Mouse (Mus musculus) intestine, embryonic 15.5 days (tissue): ENCODE measurements around the gene Fus. TPM values are rescaled to one million over a fixed set of nuclear protein-coding genes. Genes with fewer than 3 reads are reported as not detected.

Experiments
- ATAC-seq: fragments of 200-750 bp; cut with Nextera tagmentation; 2 replicates; pipeline ENCODE4 v1.8.0; 2017; ENCODE audit warnings: moderate TSS enrichment, moderate library complexity
- H3K27ac ChIP-seq: fragments of 300-500 bp; sonication (generic); 2 replicates; pipeline ENCODE4 v1.5.1; 2015; ENCODE audit warnings: mild to moderate bottlenecking, inconsistent platforms
- H3K27me3 ChIP-seq: fragments of 300-500 bp; sonication (generic); replicated peaks from 2 replicates; pipeline ENCODE4 v1.6.1; 2015; ENCODE audit warnings: inconsistent platforms
- H3K36me3 ChIP-seq: fragments of 300-500 bp; sonication (generic); 2 replicates; pipeline ENCODE4 v1.6.1; 2015; ENCODE audit warnings: inconsistent platforms
- H3K4me1 ChIP-seq: fragments of 300-500 bp; sonication (generic); replicated peaks from 2 replicates; pipeline ENCODE4 v1.6.1; 2015; ENCODE audit warnings: inconsistent platforms
- H3K4me2 ChIP-seq: fragments of 300-500 bp; sonication (generic); replicated peaks from 2 replicates; pipeline ENCODE4 v1.6.1; 2015; ENCODE audit warnings: mild to moderate bottlenecking, inconsistent platforms
- H3K4me3 ChIP-seq: fragments of 300-500 bp; sonication (generic); replicated peaks from 2 replicates; pipeline ENCODE4 v1.5.1; 2015; ENCODE audit warnings: inconsistent platforms
- H3K9ac ChIP-seq: fragments of 300-500 bp; sonication (generic); 2 replicates; pipeline ENCODE4 v1.6.1; 2015; ENCODE audit warnings: inconsistent platforms
- H3K9me3 ChIP-seq: fragments of 300-500 bp; sonication (generic); 2 replicates; pipeline ENCODE4 v1.6.1; 2016; ENCODE audit warnings: inconsistent platforms
- WGBS: fragments of 180-500 bp; shearing (Covaris S2); methylation state at CpG from one replicate; pipeline ENCODE4 v1.1.7; 2015; 5-methylcytosine and 5-hydroxymethylcytosine counted together
- polyA plus RNA-seq: library from polyadenylated mRNA; unstranded; fragments of >200 nt; fragmentation: Nextera tagmentation; extraction: Ambion mirVana; gene quantifications from 2 replicates; pipeline ENCODE4 v1.2.1, GENCODE M21; 2015

Gene Fus
- polyA plus RNA-seq, 1 experiment from 2014 or later: 315 TPM

DNA sequence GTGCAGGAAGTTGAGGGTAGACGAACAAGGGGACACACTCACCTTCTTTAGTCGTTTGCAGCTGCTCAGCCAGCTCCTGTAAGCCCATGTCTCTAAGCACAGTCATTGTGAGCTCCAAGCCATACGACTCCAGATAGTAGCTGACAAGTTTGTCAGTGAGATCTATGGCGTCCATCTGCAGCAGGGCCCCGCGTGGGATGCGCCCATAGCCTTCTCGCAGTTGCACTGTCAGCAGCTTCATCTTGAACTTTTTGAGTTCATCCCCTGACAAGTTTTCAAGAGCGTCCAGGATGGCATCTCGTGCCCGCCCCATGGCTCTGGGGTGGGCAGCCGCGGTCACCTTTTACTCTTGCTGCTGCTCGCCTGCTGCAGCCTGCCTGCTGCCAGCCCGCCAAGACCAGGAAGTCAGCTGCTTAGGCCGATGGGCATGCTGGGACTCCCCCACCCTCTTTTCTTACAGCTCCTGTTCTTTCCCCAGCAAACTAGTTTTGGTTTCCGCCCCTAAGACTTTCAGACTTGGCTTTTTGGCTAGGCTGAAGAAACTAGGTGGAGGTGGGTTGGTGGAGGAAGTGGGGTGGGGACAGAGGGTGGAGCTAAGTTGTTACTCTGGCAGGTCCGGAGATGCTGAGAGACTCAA is 26.2 kb downstream of the Fus start, which contains the start of gene Pycard:
Gene Pycard (minus strand): TSS at position 527 of the 637 bp plus-strand sequence.
- peak within 1 kb of the TSS; percentile 41 for H3K4me3 ChIP-seq
- peak within 1 kb of the TSS; percentile 81 for H3K27ac ChIP-seq
- H3K4me1 ChIP-seq: peaks cover 4% of the 10 kb centered on the region; the same call in 1 of the 2 replicates
- no peaks in the 10 kb centered on the region for H3K27me3 ChIP-seq
- 12% methylated on average over 18 of the region's 18 CpGs for WGBS
- H3K36me3 ChIP-seq: 0 out of 2 replicates have a peak, but pooled peaks cover 5% of the 10 kb centered on the region
- ATAC-seq: peak; percentile 72
- peak within 1 kb of the TSS; percentile 67 for H3K4me2 ChIP-seq
- peak within 1 kb of the TSS; percentile 45 for H3K9ac ChIP-seq
- H3K9me3 ChIP-seq: no peaks in the 10 kb centered on the region

- Histone ChIP-seq H3K4me2 (no peak overlapping the region), H3K27ac (no peak overlapping the region), H3K9me3 (no peaks in the 10 kb centered on the region), H3K27me3 (no peaks in the 10 kb centered on the region), H3K36me3 (no peaks in the 10 kb centered on the region), H3K4me3 (no peak overlapping the region), H3K9ac (no peak overlapping the region), H3K4me1 (peaks cover 6% of the 10 kb centered on the region)
- 60% methylated on average over 1 of the region's 1 CpGs for WGBS
- no peak for ATAC-seq
Observed at GRCm38 (mm10) chr7:127999436-127999835, 32.2 kb downstream of the Fus start.

DNA sequence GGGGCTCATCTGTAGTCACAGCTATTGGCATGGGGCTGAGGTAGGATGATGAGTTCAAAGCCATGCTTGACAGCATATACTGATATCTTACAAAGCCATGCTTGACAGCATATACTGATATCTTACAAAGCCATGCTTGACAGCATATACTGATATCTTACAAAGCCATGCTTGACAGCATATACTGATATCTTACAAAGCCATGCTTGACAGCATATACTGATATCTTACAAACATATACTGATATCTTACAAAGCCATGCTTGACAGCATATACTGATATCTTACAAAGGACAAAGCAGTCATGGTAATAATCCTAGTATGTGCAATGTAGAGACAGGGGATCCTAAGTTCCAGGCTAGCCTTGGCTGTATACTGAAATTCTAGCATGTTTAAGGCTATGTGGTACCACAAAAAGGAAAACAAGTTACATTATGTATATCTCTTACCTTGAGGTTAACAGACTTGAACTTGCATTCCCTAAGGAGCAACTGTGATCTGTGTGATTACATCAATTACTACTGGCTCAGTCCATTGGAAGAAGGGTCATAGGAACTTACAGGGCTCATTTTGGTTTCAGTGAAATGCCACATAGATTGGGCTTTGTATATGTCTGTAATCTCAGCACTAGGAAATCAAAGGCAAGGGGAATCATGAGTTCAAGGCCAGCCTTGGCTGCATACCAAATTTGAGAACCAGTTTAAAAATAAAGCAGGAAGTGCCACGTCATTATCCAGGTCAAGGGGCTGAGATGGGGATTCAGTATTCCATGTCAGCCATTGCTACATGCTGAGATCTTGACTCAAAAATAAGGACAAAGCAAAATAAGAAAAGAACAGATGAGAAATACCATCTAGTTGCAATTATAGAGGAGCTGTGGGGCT is 33.1 kb downstream of the Fus start:
- H3K27ac ChIP-seq: no peak overlapping the region
- H3K9ac ChIP-seq: no peak overlapping the region
- H3K4me2 ChIP-seq: no peak overlapping the region
- H3K4me3 ChIP-seq: no peak overlapping the region
- no peak for ATAC-seq
- 87% methylated on average over 1 of the region's 1 CpGs for WGBS
- no peaks in the 10 kb centered on the region for H3K36me3 ChIP-seq
- no peaks in the 10 kb centered on the region for H3K27me3 ChIP-seq
- no peaks in the 10 kb centered on the region for H3K9me3 ChIP-seq
- peaks cover 12% of the 10 kb centered on the region for H3K4me1 ChIP-seq

DNA sequence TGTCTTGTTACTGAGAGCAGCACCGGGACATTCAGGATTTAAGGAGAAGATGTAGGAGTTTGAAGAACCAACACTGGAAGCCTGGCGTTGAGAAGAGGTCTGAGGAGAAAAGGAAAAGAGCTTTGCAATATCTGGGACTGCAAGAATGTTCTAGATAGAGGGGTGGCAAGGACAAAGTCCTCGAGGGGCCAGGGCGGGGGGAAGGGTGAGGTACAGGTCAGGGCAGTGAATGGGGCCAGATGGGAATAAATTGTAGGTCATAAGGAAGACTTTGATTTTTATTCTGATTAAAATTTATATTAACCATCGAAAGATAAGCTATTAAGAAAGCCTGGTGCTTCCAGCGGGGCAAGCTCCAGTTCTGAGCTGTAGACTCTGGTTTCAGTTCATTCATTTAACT is 35.8 kb downstream of the Fus start:
- Histone ChIP-seq H3K9ac (no peak overlapping the region), H3K9me3 (no peaks in the 10 kb centered on the region), H3K4me2 (no peak overlapping the region), H3K4me3 (no peak overlapping the region), H3K4me1 (peaks cover 18% of the 10 kb centered on the region), H3K27me3 (no peaks in the 10 kb centered on the region), H3K36me3 (no peaks in the 10 kb centered on the region), H3K27ac (peak overlapping the region; percentile 91)
- 69% methylated on average over 6 of the region's 6 CpGs for WGBS
- ATAC-seq: 0 out of 2 replicates have a peak, but pooled peaks have one; percentile 39

DNA sequence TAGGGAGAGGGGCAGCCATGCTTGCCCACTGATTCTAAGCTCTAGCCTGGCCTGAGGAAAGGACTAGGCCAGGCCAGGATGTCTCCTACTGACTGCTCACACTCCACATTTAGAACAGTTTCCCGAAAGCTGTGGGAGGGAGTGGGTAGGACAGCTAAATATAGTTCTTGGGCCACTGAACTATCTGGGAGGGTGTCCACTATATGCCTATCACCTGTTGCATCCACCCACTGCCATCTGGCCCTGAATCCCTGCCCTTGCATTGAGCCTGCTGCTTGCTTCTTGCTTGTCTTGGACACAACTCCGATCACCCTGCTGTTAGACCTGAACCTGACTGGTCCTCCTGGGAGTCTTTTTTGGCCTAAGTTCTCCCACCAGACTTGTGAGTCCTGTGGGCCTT is 36.4 kb downstream of the Fus start, which contains the start of gene Trim72:
Gene Trim72 (plus strand): TSS at position 262 of the 400 bp plus-strand sequence.
- H3K27me3 ChIP-seq: no peaks in the 10 kb centered on the region
- H3K4me2 ChIP-seq: peak within 1 kb of the TSS; percentile 54
- H3K36me3 ChIP-seq: no peaks in the 10 kb centered on the region
- WGBS: 82% methylated on average over 2 of the region's 2 CpGs
- peak within 1 kb of the TSS; percentile 91 for H3K27ac ChIP-seq
- no peak for ATAC-seq
- peaks cover 18% of the 10 kb centered on the region for H3K4me1 ChIP-seq
- no peaks in the 10 kb centered on the region for H3K9me3 ChIP-seq
- H3K9ac ChIP-seq: peak within 1 kb of the TSS; percentile 48
- peak within 1 kb of the TSS; percentile 25 for H3K4me3 ChIP-seq

- H3K27me3 ChIP-seq: no peaks in the 10 kb centered on the region
- no peak for ATAC-seq
- H3K36me3 ChIP-seq: no peaks in the 10 kb centered on the region
- 46% methylated on average over 5 of the region's 5 CpGs for WGBS
- H3K4me3 ChIP-seq: peak overlapping the region; percentile 25
- H3K4me2 ChIP-seq: peak overlapping the region; percentile 54
- H3K9me3 ChIP-seq: no peaks in the 10 kb centered on the region
- peak overlapping the region; percentile 48 for H3K9ac ChIP-seq
- peak overlapping the region; percentile 91 for H3K27ac ChIP-seq
- H3K4me1 ChIP-seq: peaks cover 18% of the 10 kb centered on the region
Observed at GRCm38 (mm10) chr7:128004150-128004486, 36.9 kb downstream of the Fus start.

DNA sequence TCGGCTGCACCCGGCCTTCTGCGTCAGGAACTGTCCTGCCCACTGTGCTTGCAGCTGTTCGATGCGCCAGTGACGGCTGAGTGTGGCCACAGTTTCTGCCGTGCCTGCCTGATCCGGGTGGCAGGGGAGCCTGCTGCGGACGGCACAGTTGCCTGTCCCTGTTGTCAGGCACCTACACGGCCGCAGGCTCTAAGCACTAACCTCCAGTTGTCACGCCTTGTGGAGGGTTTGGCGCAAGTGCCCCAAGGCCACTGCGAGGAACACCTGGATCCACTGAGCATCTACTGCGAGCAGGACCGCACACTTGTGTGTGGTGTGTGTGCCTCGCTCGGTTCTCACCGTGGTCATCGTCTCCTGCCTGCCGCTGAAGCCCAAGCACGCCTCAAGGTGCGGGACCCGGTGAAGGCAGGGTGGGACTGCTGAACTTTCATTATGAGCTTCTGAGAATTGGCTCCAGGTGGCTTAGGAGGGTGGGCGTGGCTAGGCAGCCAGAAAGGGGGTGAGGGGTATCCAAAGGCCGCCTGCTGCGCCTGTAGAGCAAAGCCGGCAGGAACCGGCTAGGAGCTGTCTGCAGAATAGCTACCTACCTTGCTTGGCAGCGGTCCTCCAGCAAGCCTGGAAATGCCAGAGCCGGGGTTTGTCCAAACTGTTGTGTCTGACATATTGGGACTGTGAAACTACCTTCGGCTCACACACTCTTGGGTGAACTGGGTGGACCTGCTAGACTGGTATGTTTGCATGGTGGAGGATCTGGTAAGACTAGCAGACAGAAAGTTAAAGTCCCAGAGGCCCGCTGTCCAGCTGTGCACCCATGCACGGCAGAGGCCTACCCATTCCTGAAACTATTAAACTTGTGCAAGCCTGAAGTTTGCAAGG is 37.5 kb downstream of the Fus start:
- Histone ChIP-seq H3K36me3 (no peaks in the 10 kb centered on the region), H3K9me3 (no peaks in the 10 kb centered on the region), H3K27ac (peak overlapping the region; percentile 91), H3K4me3 (peak overlapping the region; percentile 25), H3K27me3 (no peaks in the 10 kb centered on the region), H3K9ac (peak overlapping the region; percentile 48), H3K4me1 (peaks cover 18% of the 10 kb centered on the region), H3K4me2 (peak overlapping the region; percentile 54)
- ATAC-seq: peak; percentile 89
- WGBS: 21% methylated on average over 35 of the region's 35 CpGs

- WGBS: 81% methylated on average over 7 of the region's 7 CpGs
- peak overlapping the region; percentile 91; the same call in 1 of the 2 replicates for H3K27ac ChIP-seq
Observed at GRCm38 (mm10) chr7:128006193-128006592, 38.9 kb downstream of the Fus start.

DNA sequence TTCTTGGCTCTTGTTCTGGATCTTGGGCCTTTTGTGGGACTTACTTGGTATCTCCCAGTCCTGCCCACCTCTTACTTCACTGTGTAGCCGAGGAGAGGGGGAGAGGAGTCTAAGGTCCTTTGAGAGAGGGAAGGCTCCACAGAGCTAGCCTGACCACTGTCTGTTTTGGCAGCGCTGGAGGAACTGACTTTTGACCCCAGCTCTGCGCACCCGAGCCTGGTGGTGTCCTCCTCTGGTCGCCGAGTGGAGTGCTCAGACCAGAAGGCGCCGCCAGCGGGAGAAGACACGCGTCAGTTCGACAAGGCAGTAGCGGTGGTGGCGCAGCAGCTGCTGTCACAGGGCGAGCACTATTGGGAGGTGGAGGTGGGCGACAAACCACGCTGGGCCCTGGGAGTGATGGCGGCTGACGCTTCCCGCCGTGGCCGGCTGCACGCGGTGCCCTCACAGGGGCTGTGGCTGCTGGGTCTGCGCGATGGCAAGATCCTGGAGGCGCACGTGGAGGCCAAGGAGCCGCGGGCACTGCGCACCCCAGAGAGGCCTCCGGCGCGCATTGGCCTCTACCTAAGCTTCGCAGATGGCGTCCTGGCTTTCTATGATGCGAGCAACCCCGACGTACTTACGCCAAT is 42.6 kb downstream of the Fus start:
- H3K27me3 ChIP-seq: no peaks in the 10 kb centered on the region
- H3K4me1 ChIP-seq: peaks cover 10% of the 10 kb centered on the region
- no peak overlapping the region for H3K4me3 ChIP-seq
- peak overlapping the region; percentile 27; the same call in 1 of the 2 replicates for H3K4me2 ChIP-seq
- H3K27ac ChIP-seq: no peak overlapping the region
- H3K9ac ChIP-seq: no peak overlapping the region
- ATAC-seq: 0 out of 2 replicates have a peak, but pooled peaks have one; percentile 13
- H3K9me3 ChIP-seq: no peaks in the 10 kb centered on the region
- WGBS: 51% methylated on average over 40 of the region's 40 CpGs
- H3K36me3 ChIP-seq: no peaks in the 10 kb centered on the region

More at GRCm38 (mm10) chr7:128006193-128006592, 38.9 kb downstream of the Fus start:
- no peaks in the 10 kb centered on the region for H3K27me3 ChIP-seq
- H3K9ac ChIP-seq: no peak overlapping the region
- no peak overlapping the region for H3K4me3 ChIP-seq
- H3K4me2 ChIP-seq: no peak overlapping the region
- peaks cover 20% of the 10 kb centered on the region for H3K4me1 ChIP-seq
- H3K9me3 ChIP-seq: no peaks in the 10 kb centered on the region
- no peak for ATAC-seq
- H3K36me3 ChIP-seq: no peaks in the 10 kb centered on the region

DNA sequence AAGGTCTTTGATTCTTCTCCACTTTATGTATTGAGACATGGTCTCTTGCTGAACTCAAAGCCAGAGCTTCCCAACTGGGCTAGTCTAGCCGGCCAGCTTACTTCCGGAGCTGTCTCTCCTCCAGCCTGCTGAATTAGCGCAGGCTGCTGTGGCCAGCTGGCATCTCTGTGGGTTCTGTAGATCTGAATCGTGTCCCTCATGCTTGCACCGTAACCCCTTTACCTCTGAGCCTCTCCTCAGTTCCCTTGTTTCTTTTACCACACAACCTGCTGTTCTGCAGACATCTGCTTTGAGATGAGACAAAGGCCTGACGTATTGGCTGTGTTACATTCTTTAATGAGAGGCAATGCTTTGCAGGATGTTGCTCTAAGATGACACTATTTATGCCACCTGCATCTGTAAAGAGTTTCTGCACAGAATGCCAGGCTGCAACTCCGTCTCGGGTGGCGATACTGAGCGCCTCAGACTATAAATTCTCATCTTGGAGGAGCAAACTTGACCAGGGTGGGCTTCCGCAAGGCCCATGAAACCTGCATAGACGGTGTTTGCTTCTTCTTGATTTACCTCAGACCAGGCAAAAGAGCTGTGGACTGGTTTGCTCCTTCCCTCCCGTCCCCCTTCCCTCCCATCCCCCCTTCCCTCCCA is 45.0 kb downstream of the Fus start:
- no peaks in the 10 kb centered on the region for H3K9me3 ChIP-seq
- no peak overlapping the region for H3K4me2 ChIP-seq
- H3K4me1 ChIP-seq: 0 out of 2 replicates have a peak, but pooled peaks cover 2% of the 10 kb centered on the region
- H3K36me3 ChIP-seq: no peaks in the 10 kb centered on the region
- no peak overlapping the region for H3K4me3 ChIP-seq
- WGBS: 71% methylated on average over 13 of the region's 13 CpGs
- H3K27ac ChIP-seq: no peak overlapping the region
- no peak for ATAC-seq
- no peak overlapping the region for H3K9ac ChIP-seq
- H3K27me3 ChIP-seq: no peaks in the 10 kb centered on the region

- H3K27me3 ChIP-seq: no peaks in the 10 kb centered on the region
- WGBS: 90% methylated on average over 13 of the region's 13 CpGs
- no peak overlapping the region for H3K4me3 ChIP-seq
- no peak overlapping the region for H3K9ac ChIP-seq
- H3K9me3 ChIP-seq: no peaks in the 10 kb centered on the region
- no peak overlapping the region for H3K27ac ChIP-seq
- H3K36me3 ChIP-seq: no peaks in the 10 kb centered on the region
- H3K4me1 ChIP-seq: 0 out of 2 replicates have a peak, but pooled peaks cover 2% of the 10 kb centered on the region
- no peak for ATAC-seq
- H3K4me2 ChIP-seq: no peak overlapping the region
Observed at GRCm38 (mm10) chr7:128013116-128013515, 45.9 kb downstream of the Fus start.
